ENCODE assay signal across 37 mouse cellular contexts in genomic region chr19:29400466-29400865, GRCm38 (mm10). TPM values are rescaled to one million over a fixed set of nuclear protein-coding genes. Genes with fewer than 3 reads are reported as not detected.
DNase-seq lines count a peak whose midpoint lies in the region; ATAC-seq lines count a peak whose summit lies in the region.
"Had no signal": no experiment of that assay in that cellular context is flagged by ENCODE, and none has a peak within 500 bp of the region (broad histone marks: within the 10 kb centered on the region; RNA-seq: fewer than 3 reads in every experiment).

No protein-coding gene starts in this region.

- H3K9me3 ChIP-seq in forebrain, embryonic 11.5 days (ENCODE audit: control insufficient read depth, low read length): no peaks in the 10 kb centered on the region; the same call in 1 of the 2 replicates
- 0 out of 2 replicates have a peak, but pooled peaks cover 3% of the 10 kb centered on the region for H3K9me3 ChIP-seq in forebrain, embryonic 16.5 days (ENCODE audit: control insufficient read depth, low read length)
- no peaks in the 10 kb centered on the region for H3K9me3 ChIP-seq in liver, embryonic 13.5 days (replicated peaks)
- H3K9me3 ChIP-seq: forebrain, embryonic 13.5 days; intestine, embryonic 15.5 days; lung, embryonic 15.5 days had no signal

- no peak overlapping the region for H3K4me2 ChIP-seq in forebrain, embryonic 11.5 days (ENCODE audit: low read depth, low read length, severe bottlenecking)
- no peak overlapping the region for H3K4me2 ChIP-seq in forebrain, embryonic 16.5 days (ENCODE audit: low read length)
- peak overlapping the region; percentile 15; the same call in 1 of the 2 replicates for H3K4me2 ChIP-seq in liver, embryonic 13.5 days
- H3K4me2 ChIP-seq: forebrain, embryonic 13.5 days; hindbrain, embryonic 12.5 days; intestine, embryonic 15.5 days; limb, embryonic 12.5 days; lung, embryonic 15.5 days had no signal

- WGBS in forebrain, embryonic 11.5 days: 88% methylated on average over 3 of the region's 3 CpGs
- WGBS in forebrain, embryonic 16.5 days: 90% methylated on average over 3 of the region's 3 CpGs
- WGBS in liver, embryonic 13.5 days (ENCODE audit: insufficient replicate concordance): 10% methylated on average over 3 of the region's 3 CpGs

- intact Hi-C loops in left cerebral cortex, postnatal 4 days (cut with DNase I): no loop called here

- no peak overlapping the region for H3K27ac ChIP-seq in forebrain, embryonic 11.5 days (ENCODE audit: low read depth, low read length)
- no peak overlapping the region for H3K27ac ChIP-seq in forebrain, embryonic 16.5 days (ENCODE audit: low read length)
- H3K27ac ChIP-seq in liver, embryonic 13.5 days: no peak overlapping the region
- H3K27ac ChIP-seq: forebrain, embryonic 13.5 days; hindbrain, embryonic 12.5 days; hindbrain, postnatal 0 days; intestine, embryonic 15.5 days; kidney, postnatal 0 days; limb, embryonic 12.5 days; liver, embryonic 14.5 days; lung, embryonic 15.5 days had no signal

- H3K36me3 ChIP-seq in forebrain, embryonic 11.5 days (ENCODE audit: control insufficient read depth, insufficient read depth, low read length): no peaks in the 10 kb centered on the region
- no peaks in the 10 kb centered on the region for H3K36me3 ChIP-seq in forebrain, embryonic 16.5 days (ENCODE audit: control insufficient read depth, insufficient read depth)
- no peaks in the 10 kb centered on the region for H3K36me3 ChIP-seq in liver, embryonic 13.5 days
- H3K36me3 ChIP-seq: hindbrain, embryonic 12.5 days; intestine, embryonic 15.5 days; limb, embryonic 12.5 days; lung, embryonic 15.5 days had no signal

- ATAC-seq in forebrain, embryonic 11.5 days (replicated peaks; ENCODE audit: low FRiP score): no peak
- no peak for ATAC-seq in forebrain, embryonic 16.5 days
- ATAC-seq in liver, embryonic 13.5 days (ENCODE audit: low read depth): no peak
- no peak for ATAC-seq in erythroblast, adult 5-6 weeks (replicated peaks; ENCODE audit: low FRiP score, poor library complexity, severe bottlenecking)
- ATAC-seq: activated CD4-positive, CD25-positive, alpha-beta regulatory T cell, adult 4 months; forebrain, embryonic 13.5 days; hindbrain, postnatal 0 days; intestine, embryonic 15.5 days had no signal

- no peaks in the 10 kb centered on the region for H3K27me3 ChIP-seq in forebrain, embryonic 11.5 days (ENCODE audit: control insufficient read depth, insufficient read depth, low read length)
- no peaks in the 10 kb centered on the region for H3K27me3 ChIP-seq in forebrain, embryonic 16.5 days (replicated peaks; ENCODE audit: control insufficient read depth, insufficient read depth, low read length)
- no peaks in the 10 kb centered on the region for H3K27me3 ChIP-seq in liver, embryonic 13.5 days
- H3K27me3 ChIP-seq: forebrain, embryonic 13.5 days; hindbrain, embryonic 12.5 days; intestine, embryonic 15.5 days; limb, embryonic 12.5 days; lung, embryonic 15.5 days; megakaryocyte, embryonic 14.5 days had no signal

- no peak overlapping the region for H3K4me3 ChIP-seq in forebrain, embryonic 11.5 days (ENCODE audit: low read depth, low read length)
- H3K4me3 ChIP-seq in forebrain, embryonic 16.5 days (replicated peaks; ENCODE audit: low read length): no peak overlapping the region
- H3K4me3 ChIP-seq in liver, embryonic 13.5 days (replicated peaks): no peak overlapping the region
- H3K4me3 ChIP-seq: forebrain, embryonic 13.5 days; hindbrain, embryonic 12.5 days; intestine, embryonic 15.5 days; limb, embryonic 12.5 days; lung, embryonic 15.5 days; megakaryocyte, embryonic 14.5 days had no signal

- DNase-seq in forebrain, embryonic 11.5 days (ENCODE audit: low spot score): peak; percentile 4
- peak; percentile 66 for DNase-seq in 416B (ENCODE audit: low read depth)
- peak; percentile 32 for DNase-seq in c-Kit-positive CD71-positive TER-119-negative erythroid progenitor cells, embryonic 14.5 days (ENCODE audit: low read depth)
- DNase-seq in liver, embryonic 13.5 days: peak; percentile 12
- no peak for DNase-seq in kidney, adult 18-20 months
- no peak for DNase-seq in left cerebral cortex, postnatal 4 days
- DNase-seq: adrenal gland, adult 8-10 months; cerebellum, adult 11 months; cerebellum, adult 9-11 months; gastrocnemius, postnatal 25 days; kidney, adult 8-10 months; kidney, postnatal 4 days; layer of hippocampus, postnatal 36 days; midbrain, embryonic 14.5 days; retina, postnatal 1 day; right cerebral cortex, postnatal 14 days; thymus, adult 18-20 months; thymus, postnatal 25 days had no signal

- no peaks in the 10 kb centered on the region for H3K4me1 ChIP-seq in forebrain, embryonic 11.5 days (replicated peaks; ENCODE audit: control insufficient read depth, insufficient read depth, low read length)
- H3K4me1 ChIP-seq in forebrain, embryonic 16.5 days (replicated peaks; ENCODE audit: control insufficient read depth, insufficient read depth, low read length): no peaks in the 10 kb centered on the region
- H3K4me1 ChIP-seq in liver, embryonic 13.5 days (replicated peaks): peaks cover 12% of the 10 kb centered on the region
- H3K4me1 ChIP-seq: forebrain, embryonic 13.5 days; intestine, embryonic 15.5 days; lung, embryonic 15.5 days had no signal

- H3K9ac ChIP-seq in forebrain, embryonic 11.5 days (ENCODE audit: low read length): no peak overlapping the region
- H3K9ac ChIP-seq in forebrain, embryonic 16.5 days (replicated peaks; ENCODE audit: low read depth, low read length): no peak overlapping the region
- no peak overlapping the region for H3K9ac ChIP-seq in liver, embryonic 13.5 days
- H3K9ac ChIP-seq: forebrain, embryonic 13.5 days; hindbrain, embryonic 12.5 days; intestine, embryonic 15.5 days; limb, embryonic 12.5 days; liver, embryonic 14.5 days; lung, embryonic 15.5 days had no signal

RNA-seq across cellular contexts. Expression of gene Pdcd1lg2, which starts 10.3 kb away (rescaled TPM):
- polyA plus RNA-seq in forebrain, embryonic 11.5 days (2014; fragmentation: Nextera tagmentation; extraction: Ambion mirVana): not detected in 2 replicates
- not detected in 2 replicates for polyA plus RNA-seq in forebrain, embryonic 16.5 days (2015; fragmentation: Nextera tagmentation; extraction: Ambion mirVana)
- polyA plus RNA-seq in liver, embryonic 13.5 days (2015; fragmentation: Nextera tagmentation; extraction: Ambion mirVana): 0.06 TPM in 1 of 2 replicates, not detected in the other
- total RNA-seq in erythroblast, adult 5-6 weeks (2015; ENCODE audit: low replicate concordance): not detected in 2 replicates
- 0.42 TPM in 1 of 2 replicates, not detected in the other for total RNA-seq in erythroblast, adult 5-6 weeks (2017; ENCODE audit: low replicate concordance)
- total RNA-seq in left cerebral cortex, postnatal 4 days (2021): under 1 TPM in 1 of 2 experiments, not detected in 1; 0.28 TPM
- total RNA-seq: adrenal gland, adult 8-10 months; adrenal gland, postnatal 4 days; gastrocnemius, postnatal 25 days; heart, postnatal 25 days; layer of hippocampus, postnatal 36 days had no signal
- polyA plus RNA-seq: cortical plate, adult 2 months; embryonic facial prominence, embryonic 14.5 days; forebrain, embryonic 13.5 days; heart, embryonic 14.5 days; hindbrain, embryonic 12.5 days; intestine, embryonic 15.5 days; kidney, postnatal 0 days; limb, embryonic 12.5 days; midbrain, embryonic 14.5 days; neural tube, embryonic 14.5 days; stomach, embryonic 16.5 days had no signal

RNA-seq across cellular contexts. Expression of gene Cd274, which starts 33.2 kb away (rescaled TPM):
- 0.23 and 0.61 TPM in 2 replicates for polyA plus RNA-seq in forebrain, embryonic 11.5 days (2014; fragmentation: Nextera tagmentation; extraction: Ambion mirVana)
- polyA plus RNA-seq in forebrain, embryonic 16.5 days (2015; fragmentation: Nextera tagmentation; extraction: Ambion mirVana): 1.1 and 1.3 TPM in 2 replicates
- 0.16 and 0.31 TPM in 2 replicates for polyA plus RNA-seq in liver, embryonic 13.5 days (2015; fragmentation: Nextera tagmentation; extraction: Ambion mirVana)
- 0.58 and 4.6 TPM in 2 replicates for total RNA-seq in erythroblast, adult 5-6 weeks (2015; ENCODE audit: low replicate concordance)
- total RNA-seq in erythroblast, adult 5-6 weeks (2017; ENCODE audit: low replicate concordance): 3.6 and 4.6 TPM in 2 replicates
- total RNA-seq in left cerebral cortex, postnatal 4 days (2021): 1 to 10 TPM; 1.3 to 1.5 TPM

RNA-seq across cellular contexts. Expression of gene Plgrkt, which starts 33.3 kb away (rescaled TPM):
- polyA plus RNA-seq in forebrain, embryonic 11.5 days (2014; fragmentation: Nextera tagmentation; extraction: Ambion mirVana): 55.7 and 59.5 TPM in 2 replicates
- polyA plus RNA-seq in forebrain, embryonic 16.5 days (2015; fragmentation: Nextera tagmentation; extraction: Ambion mirVana): 101 and 111 TPM in 2 replicates
- polyA plus RNA-seq in liver, embryonic 13.5 days (2015; fragmentation: Nextera tagmentation; extraction: Ambion mirVana): 32.8 and 38.5 TPM in 2 replicates
- total RNA-seq in erythroblast, adult 5-6 weeks (2015; ENCODE audit: low replicate concordance): 61.0 and 81.7 TPM in 2 replicates
- 38.1 and 73.6 TPM in 2 replicates for total RNA-seq in erythroblast, adult 5-6 weeks (2017; ENCODE audit: low replicate concordance)
- 10 to 100 TPM; 47.4 to 49.6 TPM for total RNA-seq in left cerebral cortex, postnatal 4 days (2021)

Comparison
In these comparisons a context has a peak if more than half of its experiments do, and no peak if none do; other contexts are left out.
1. DNase-seq: peak in forebrain, embryonic 11.5 days (single experiment), 416B (single experiment), c-Kit-positive CD71-positive TER-119-negative erythroid progenitor cells, embryonic 14.5 days (single experiment) and liver, embryonic 13.5 days (single experiment); none in kidney, adult 18-20 months (single experiment) and left cerebral cortex, postnatal 4 days (single experiment).